Mouse (Mus musculus) brain, embryonic 18.5 days (tissue): Measurements from ENCODE around the gene Plekhh1.

Experiments
- DNase-seq: peaks from one replicate; pipeline ENCODE4 v3.0.0-alpha.2; 2012; ENCODE audit warnings: low read depth, low spot score

Gene Plekhh1

GRCm38 (mm10) chr12:79034331-79034730 lies 5.4 kb downstream of the Plekhh1 start:
- no peak for DNase-seq

GRCm38 (mm10) chr12:79035349-79035748 lies 6.4 kb downstream of the Plekhh1 start:
- no peak for DNase-seq

GRCm38 (mm10) chr12:79039708-79040107 lies 10.7 kb downstream of the Plekhh1 start:
- no peak for DNase-seq

- no peak for DNase-seq
These were observed 11.4 kb downstream of the Plekhh1 start for GRCm38 (mm10) chr12:79040201-79040827.

GRCm38 (mm10) chr12:79041436-79041835 lies 12.5 kb downstream of the Plekhh1 start:
- no peak for DNase-seq

- DNase-seq = no peak
These were observed 15.7 kb downstream of the Plekhh1 start for GRCm38 (mm10) chr12:79044668-79045067.

- DNase-seq = no peak
These were observed 17.2 kb downstream of the Plekhh1 start for GRCm38 (mm10) chr12:79046171-79046570.

- DNase-seq = no peak
These were observed 18.2 kb downstream of the Plekhh1 start for GRCm38 (mm10) chr12:79047203-79047602.

- DNase-seq = no peak
These were observed 19.9 kb downstream of the Plekhh1 start for GRCm38 (mm10) chr12:79048898-79049297.

- no peak for DNase-seq
These were observed 20.8 kb downstream of the Plekhh1 start for GRCm38 (mm10) chr12:79049807-79050206.

- DNase-seq = no peak
These were observed 21.7 kb downstream of the Plekhh1 start for GRCm38 (mm10) chr12:79050545-79051212.

GRCm38 (mm10) chr12:79052073-79052472 lies 23.1 kb downstream of the Plekhh1 start:
- no peak for DNase-seq

GRCm38 (mm10) chr12:79055276-79055675 lies 26.3 kb downstream of the Plekhh1 start:
- DNase-seq = no peak

- no peak for DNase-seq
These were observed 30.6 kb downstream of the Plekhh1 start for GRCm38 (mm10) chr12:79059573-79059972.

GRCm38 (mm10) chr12:79060134-79060533 lies 31.2 kb downstream of the Plekhh1 start:
- DNase-seq = no peak

- no peak for DNase-seq
These were observed 32.0 kb downstream of the Plekhh1 start for GRCm38 (mm10) chr12:79060766-79061652.

- DNase-seq = no peak
These were observed 35.5 kb downstream of the Plekhh1 start for GRCm38 (mm10) chr12:79064451-79064850.

- DNase-seq = no peak
These were observed 37.5 kb downstream of the Plekhh1 start for GRCm38 (mm10) chr12:79066431-79066830.

- no peak for DNase-seq
These were observed 38.6 kb downstream of the Plekhh1 start for GRCm38 (mm10) chr12:79067526-79067925.

GRCm38 (mm10) chr12:79068306-79068705 lies 39.3 kb downstream of the Plekhh1 start:
- DNase-seq = no peak

GRCm38 (mm10) chr12:79069187-79069608 lies 40.2 kb downstream of the Plekhh1 start:
- no peak for DNase-seq

- no peak for DNase-seq
These were observed 41.0 kb downstream of the Plekhh1 start for GRCm38 (mm10) chr12:79069916-79070315.
